Mouse (Mus musculus) heart, adult 11 months (tissue): ENCODE data around the gene Pcdh7.

Source experiments
- DNase-seq: peaks from one replicate; pipeline ENCODE4 v3.0.0; 2022

Pcdh7 gene

GRCm38 (mm10) chr5:57750320-57750719 lies 32.6 kb downstream of the Pcdh7 start:
- DNase-seq: no peak

DNA sequence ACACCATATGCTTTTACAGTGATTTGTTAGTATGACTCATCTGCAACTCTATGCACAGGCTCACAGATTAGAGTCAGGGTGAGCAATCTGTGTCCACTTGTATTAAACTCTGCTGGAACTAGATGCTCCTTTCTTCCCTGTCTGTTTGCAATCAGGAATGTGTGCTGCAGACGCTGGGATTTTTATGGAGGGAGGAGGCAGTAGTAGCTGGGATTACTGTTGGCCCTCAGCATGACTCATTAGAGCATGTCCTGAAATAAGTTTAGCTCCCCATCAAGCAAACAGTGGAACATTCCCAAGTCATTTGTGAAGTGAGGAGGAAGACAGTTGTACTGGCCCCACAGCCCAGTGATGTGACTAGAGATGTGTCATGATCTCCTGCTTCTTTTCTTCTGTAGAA lies 38.0 kb downstream of the Pcdh7 start:
- peak; percentile 94 for DNase-seq

DNA sequence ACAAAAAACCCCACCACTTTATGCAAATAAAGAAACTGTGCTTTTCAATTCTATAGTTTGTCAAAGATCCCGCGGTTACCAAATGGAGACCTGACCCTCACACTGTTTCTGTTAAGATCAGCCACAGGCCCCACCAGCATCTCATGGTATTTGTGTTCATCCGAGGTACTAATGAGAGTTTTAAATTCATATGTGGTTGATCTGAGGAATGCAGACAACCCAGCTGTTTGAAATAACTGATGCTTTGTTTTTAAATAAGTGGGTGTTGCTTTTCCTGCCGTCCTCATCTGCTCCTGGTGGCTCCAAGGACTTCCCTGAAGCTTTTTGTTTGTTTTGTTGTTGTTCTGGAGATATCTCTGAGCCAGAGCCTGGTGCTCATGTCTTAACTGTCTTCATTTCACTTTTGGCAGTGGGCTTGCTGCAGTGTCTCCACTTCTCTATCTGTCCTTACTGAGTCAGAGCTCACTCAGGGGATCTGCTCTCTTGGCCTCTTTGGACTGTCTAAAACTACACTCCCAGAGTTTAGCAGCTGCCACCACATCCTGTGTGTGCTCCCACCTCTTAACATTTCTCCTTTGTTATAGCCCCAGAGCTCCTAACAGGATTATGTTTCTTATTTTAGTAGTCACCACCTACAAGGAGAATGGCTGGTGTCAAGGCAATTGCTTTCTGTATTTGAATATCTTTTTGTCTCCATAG lies 39.1 kb downstream of the Pcdh7 start:
- DNase-seq: peak; percentile 96

DNA sequence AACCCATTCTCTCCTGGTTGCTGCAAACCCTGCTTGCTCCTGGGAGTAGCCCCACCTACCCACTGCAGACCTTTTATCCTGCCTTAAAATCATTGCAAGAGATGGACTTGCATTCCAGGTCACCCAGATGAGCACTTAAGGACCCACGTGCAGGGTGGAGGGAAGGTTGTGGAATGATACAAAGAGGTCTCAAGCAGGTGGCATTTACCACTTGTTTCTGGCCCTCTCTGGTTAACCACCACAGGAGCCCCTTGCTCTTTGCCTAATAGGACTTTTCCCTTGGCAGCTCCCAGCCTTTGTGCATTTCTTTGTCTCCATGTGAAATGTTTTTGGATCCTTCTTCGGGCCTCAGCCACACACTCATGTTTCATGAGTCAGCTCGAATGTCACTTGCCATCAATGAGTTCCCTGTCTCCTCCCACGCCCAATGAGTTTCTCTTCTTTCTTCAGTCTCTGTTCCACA lies 39.7 kb downstream of the Pcdh7 start:
- peak; percentile 88 for DNase-seq

GRCm38 (mm10) chr5:57758968-57759367 lies 41.2 kb downstream of the Pcdh7 start:
- no peak for DNase-seq

GRCm38 (mm10) chr5:57760069-57761063 lies 42.6 kb downstream of the Pcdh7 start:
- DNase-seq: no peak

- no peak for DNase-seq
These were observed 47.6 kb downstream of the Pcdh7 start for GRCm38 (mm10) chr5:57765356-57765755.

GRCm38 (mm10) chr5:57767346-57767745 lies 49.6 kb downstream of the Pcdh7 start:
- DNase-seq: no peak

DNA sequence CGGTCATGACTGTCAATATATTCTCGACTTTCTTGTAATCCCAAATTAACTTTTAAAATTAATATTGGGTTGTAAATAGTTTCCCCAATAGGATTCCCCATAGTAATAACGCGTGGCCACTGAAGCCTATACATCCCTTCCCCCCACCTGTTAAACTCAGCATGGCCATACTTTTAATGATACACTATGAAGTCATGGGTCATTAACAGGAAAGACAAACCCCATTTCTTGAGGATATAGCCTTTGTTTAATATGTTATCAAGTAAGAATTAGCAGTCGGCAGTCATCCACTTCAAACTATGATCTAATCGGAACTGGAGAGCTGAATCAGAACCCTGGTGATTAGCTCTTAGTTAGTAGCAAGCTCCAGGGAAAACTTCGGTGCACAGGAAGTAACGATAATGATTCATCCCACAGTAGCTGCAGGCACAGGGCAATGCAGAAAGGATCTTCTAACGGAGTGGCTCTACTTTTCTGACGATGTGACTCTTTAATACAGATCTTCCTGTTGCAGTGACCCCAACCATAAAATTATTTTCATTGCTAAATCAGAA lies 50.8 kb downstream of the Pcdh7 start:
- no peak for DNase-seq

- DNase-seq: no peak
These were observed 51.9 kb downstream of the Pcdh7 start for GRCm38 (mm10) chr5:57769644-57770043.

DNA sequence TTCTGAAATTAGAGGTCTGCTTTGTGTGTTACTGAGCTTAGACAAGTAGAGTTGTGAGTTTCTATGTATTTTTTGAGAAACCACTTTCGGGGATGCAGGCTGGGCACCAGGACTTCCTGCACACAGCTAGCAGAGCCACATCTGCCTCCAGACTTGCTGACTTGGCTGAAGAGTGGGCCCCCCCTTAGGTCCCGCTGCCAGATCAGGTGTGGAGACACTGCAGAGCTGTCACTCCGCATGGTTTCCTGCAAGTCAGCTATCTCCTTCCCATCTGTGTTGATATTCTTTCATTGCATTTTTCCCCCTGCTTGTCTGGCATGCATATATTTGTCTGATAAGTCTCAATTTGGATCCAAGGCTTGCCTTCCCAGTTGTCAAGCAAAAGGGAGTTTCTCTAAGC lies 52.6 kb downstream of the Pcdh7 start:
- DNase-seq: no peak

- no peak for DNase-seq
These were observed 53.4 kb downstream of the Pcdh7 start for GRCm38 (mm10) chr5:57771122-57771521.

DNA sequence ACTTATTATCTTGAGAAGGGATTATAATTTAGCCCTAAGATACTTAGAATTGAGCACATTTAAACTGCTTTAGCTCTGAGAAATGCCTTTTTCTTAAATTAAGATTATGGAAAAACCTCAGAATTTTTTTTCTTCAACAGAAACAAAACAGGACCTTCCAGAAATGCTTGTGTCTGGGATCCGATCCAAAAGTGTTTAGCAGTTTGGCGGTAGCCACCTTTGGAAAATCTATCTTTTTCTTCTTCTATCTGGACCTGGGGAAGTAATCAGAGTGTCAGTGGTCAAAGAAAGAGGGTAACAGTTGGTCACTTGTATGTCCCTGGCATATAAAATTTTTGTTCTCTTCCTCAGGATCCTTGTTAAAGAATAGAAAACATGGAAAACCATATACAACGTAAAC lies 54.9 kb downstream of the Pcdh7 start:
- DNase-seq: no peak

DNA sequence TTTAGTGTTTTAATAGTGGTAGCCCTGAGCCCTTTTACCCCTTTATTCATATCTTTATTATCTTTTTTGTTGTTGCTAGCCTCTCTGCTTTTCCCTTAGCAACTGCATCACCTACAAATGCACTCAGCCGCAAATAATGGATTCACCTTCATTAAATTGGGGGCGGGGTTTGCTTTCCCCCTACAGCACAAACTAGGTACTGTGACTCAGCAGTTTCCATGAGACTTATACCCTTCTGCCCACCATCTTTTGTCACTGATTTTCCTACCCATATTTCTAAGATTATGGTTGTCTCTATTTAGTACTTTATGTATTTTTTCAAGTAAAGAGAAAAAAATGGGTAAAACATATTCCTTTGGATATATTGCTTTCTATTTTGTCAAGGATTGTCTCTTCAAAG lies 56.7 kb downstream of the Pcdh7 start:
- no peak for DNase-seq

- DNase-seq: no peak
These were observed 60.3 kb downstream of the Pcdh7 start for GRCm38 (mm10) chr5:57778093-57778492.

DNA sequence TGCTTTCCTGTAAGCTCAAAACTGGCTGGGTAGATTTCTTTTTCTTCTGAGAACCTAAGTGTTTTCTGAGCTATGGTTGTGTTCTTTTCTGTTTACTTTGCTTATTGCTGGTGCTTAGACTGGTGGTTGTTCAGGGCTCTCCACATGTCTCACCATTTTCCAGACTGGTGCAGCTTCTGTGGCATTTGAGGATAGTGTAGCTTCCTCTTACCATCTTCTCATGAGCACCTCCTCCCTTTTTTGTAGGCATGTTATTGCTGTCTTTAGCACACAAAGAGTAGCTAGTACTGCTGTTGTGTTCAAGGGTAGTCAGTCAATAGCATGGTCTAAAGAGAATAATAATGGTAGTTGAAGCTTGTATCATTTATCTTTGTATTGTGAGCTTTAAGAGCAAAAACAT lies 62.2 kb downstream of the Pcdh7 start:
- no peak for DNase-seq

DNA sequence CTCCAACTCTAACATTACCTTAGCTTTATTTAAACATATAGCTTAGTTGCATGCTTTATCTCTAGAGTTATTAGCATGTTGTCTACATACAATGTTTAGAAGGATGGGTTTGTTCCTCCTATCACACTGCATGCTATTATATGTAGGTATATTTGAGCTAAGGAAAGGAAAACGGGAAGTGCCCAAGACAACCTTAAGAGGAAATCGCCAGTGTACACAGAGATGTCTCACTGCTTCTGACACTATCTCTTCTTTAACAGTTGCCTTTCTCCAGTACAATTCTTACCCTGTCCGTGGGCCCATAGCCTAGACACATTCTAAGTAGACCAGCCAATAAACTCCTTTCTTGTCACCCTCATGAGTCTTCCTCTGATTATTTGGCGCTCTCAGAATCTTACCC lies 62.8 kb downstream of the Pcdh7 start:
- no peak for DNase-seq

- no peak for DNase-seq
These were observed 64.2 kb downstream of the Pcdh7 start for GRCm38 (mm10) chr5:57781950-57782349.

GRCm38 (mm10) chr5:57782546-57782945 lies 64.8 kb downstream of the Pcdh7 start:
- DNase-seq: no peak

- no peak for DNase-seq
These were observed 71.2 kb downstream of the Pcdh7 start for GRCm38 (mm10) chr5:57788775-57789509.

DNA sequence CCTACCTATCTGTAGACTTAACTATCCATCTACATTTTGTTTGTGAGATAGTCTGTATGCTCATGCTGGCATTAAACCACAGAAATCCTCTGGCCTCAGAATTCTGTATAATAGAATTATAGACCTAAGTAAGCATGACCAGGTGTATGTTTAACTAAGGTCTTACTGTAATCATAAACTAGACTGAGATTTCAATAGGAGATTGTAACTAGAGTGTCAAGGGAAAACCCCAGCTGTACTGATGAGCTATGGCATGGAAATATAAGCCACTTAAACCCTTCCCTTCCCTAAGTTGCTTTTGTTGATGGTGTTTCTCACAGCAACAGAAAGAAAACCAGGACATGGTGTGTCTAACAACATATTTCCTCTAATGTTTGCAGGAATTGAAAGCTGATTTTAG lies 78.6 kb downstream of the Pcdh7 start:
- DNase-seq: no peak

DNA sequence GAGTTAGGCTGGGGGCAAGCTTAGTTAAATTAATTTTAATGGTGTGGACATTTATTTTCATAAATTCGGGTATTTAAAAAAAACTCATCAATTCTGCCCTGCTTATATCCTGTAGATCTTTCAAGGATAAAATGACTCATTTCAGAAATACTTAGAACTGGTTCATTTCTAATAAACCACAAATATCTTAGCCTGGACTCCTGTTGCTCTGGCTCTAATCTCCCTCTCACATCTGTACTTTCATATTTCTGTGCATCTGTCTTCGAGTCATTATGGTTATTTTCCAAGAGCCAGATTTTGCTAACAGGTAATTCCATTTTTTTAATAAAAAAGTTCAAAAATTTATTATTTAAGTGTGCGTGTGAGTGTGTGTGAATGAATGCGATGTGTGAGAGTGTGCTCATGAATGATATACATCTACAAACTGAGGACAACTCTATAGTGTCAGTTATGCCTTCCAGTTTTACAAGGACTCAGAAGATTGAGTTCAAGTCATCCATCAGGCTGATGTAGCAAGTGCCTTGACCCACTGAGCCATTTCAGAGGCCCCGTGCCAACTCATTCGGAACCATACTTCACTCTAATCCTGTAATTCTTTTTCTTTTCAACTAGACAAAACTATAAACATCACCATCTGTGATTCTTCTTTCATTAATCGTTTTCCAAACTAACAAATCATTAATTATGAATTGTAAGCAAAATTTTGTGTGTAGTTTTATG lies 80.3 kb downstream of the Pcdh7 start:
- no peak for DNase-seq
